Mouse (Mus musculus) hindbrain, embryonic 13.5 days (tissue): Measurements from ENCODE around the gene Rnaseh2c. TPM values are rescaled to one million over a fixed set of nuclear protein-coding genes. Genes with fewer than 3 reads are reported as not detected.

Experiments
- ATAC-seq: fragments of 200-750 bp; cut with Nextera tagmentation; 2 replicates; pipeline ENCODE4 v1.8.0; 2017; ENCODE audit warnings: moderate TSS enrichment; ENCODE audit not compliant: low FRiP score
- H3K27ac ChIP-seq: fragments of 300-500 bp; sonication (generic); 2 replicates; pipeline ENCODE4 v1.5.1; 2015; ENCODE audit warnings: inconsistent platforms, mild to moderate bottlenecking, moderate library complexity
- H3K27me3 ChIP-seq: fragments of 300-500 bp; sonication (generic); 2 replicates; pipeline ENCODE4 v1.6.1; 2015; ENCODE audit warnings: mild to moderate bottlenecking, inconsistent platforms
- H3K36me3 ChIP-seq: fragments of 300-500 bp; sonication (generic); 2 replicates; pipeline ENCODE4 v1.6.1; 2015; ENCODE audit warnings: mild to moderate bottlenecking, inconsistent platforms
- H3K4me1 ChIP-seq: fragments of 300-500 bp; sonication (generic); replicated peaks from 2 replicates; pipeline ENCODE4 v1.6.1; 2015; ENCODE audit warnings: inconsistent platforms
- H3K4me2 ChIP-seq: fragments of 300-500 bp; sonication (generic); 2 replicates; pipeline ENCODE4 v1.6.1; 2015; ENCODE audit warnings: inconsistent platforms, mild to moderate bottlenecking, moderate library complexity
- H3K4me3 ChIP-seq: fragments of 300-500 bp; sonication (generic); 2 replicates; pipeline ENCODE4 v1.5.1; 2015; ENCODE audit warnings: mild to moderate bottlenecking, inconsistent platforms
- H3K9ac ChIP-seq: fragments of 300-500 bp; sonication (generic); 2 replicates; pipeline ENCODE4 v1.6.1; 2015; ENCODE audit warnings: mild to moderate bottlenecking, inconsistent platforms
- H3K9me3 ChIP-seq: fragments of 300-500 bp; sonication (generic); 2 replicates; pipeline ENCODE4 v1.6.1; 2016; ENCODE audit warnings: inconsistent platforms
- WGBS: fragments of 180-500 bp; shearing (Covaris S2); methylation state at CpG from one replicate; pipeline ENCODE4 v1.1.7; 2015; 5-methylcytosine and 5-hydroxymethylcytosine counted together
- polyA plus RNA-seq: library from polyadenylated mRNA; unstranded; fragments of >200 nt; fragmentation: Nextera tagmentation; extraction: Ambion mirVana; gene quantifications from 2 replicates; pipeline ENCODE4 v1.2.1, GENCODE M21; 2015

The Rnaseh2c gene
- polyA plus RNA-seq: 71.2 and 80.6 TPM in 2 replicates

DNA sequence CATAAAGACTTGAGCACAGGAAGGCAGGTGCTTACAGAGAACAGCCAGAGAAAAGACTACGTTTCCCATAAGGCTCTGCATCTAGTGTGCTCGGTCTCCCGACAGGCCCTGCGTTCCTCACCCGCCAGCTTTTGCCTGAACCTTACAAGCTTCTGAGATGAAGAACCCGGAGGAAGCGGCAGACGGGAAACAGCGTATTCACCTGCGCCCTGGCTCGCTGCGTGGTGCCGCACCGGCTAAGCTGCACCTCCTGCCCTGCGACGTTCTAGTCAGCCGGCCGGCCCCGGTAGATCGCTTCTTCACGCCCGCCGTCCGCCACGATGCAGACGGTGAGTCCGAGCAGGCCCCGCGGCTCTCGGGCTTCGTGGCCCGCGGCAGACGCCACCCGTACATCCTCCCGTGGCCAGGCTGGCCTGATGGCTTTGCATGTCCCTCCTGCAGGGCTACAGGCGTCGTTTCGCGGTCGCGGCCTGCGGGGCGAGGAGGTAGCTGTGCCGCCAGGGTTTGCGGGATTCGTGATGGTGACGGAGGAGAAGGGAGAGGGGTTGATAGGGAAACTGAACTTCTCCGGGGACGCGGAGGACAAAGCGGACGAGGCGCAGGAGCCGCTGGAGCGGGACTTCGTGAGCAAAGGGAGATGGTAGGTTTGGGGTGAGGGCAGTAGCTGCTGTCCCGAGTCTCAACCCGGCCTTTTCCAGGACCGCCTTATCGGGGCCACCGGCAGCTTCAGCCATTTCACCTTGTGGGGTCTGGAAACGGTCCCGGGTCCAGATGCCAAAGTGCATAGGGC is at the start of gene Rnaseh2c:
Gene Rnaseh2c (plus strand): TSS at position 122 of the 790 bp plus-strand sequence.
- Histone ChIP-seq H3K9me3 (no peaks in the 10 kb centered on the region), H3K36me3 (peaks cover 45% of the 10 kb centered on the region), H3K27me3 (no peaks in the 10 kb centered on the region), H3K9ac (peak within 1 kb of the TSS; percentile 97), H3K4me2 (peak within 1 kb of the TSS; percentile 95), H3K4me3 (peak within 1 kb of the TSS; percentile 75), H3K4me1 (peaks cover 29% of the 10 kb centered on the region), H3K27ac (peak within 1 kb of the TSS; percentile 91)
- under 1% methylated on average over 64 of the region's 64 CpGs for WGBS
- peak; percentile 92 for ATAC-seq

DNA sequence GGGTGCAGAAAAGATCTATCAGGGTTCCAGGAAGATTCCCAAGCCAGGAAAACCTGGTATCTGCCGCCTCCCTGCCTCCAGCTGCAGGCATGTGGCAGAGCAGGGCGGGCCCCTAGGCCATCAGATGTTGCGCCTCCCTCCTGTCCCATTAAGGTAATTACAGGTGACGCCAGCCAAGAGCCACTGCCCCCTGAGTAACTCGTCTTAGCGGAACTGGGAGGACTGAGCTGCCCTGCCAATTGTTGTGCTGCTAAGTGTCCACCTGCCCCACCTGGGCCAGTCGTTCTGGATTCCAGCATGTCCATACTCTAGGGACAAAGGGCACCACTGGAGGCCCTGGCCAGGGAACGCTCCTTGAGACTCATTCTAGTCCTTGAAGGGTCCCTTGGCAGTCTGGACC is 47.9 kb upstream of the Rnaseh2c start:
- H3K9me3 ChIP-seq: no peaks in the 10 kb centered on the region
- H3K36me3 ChIP-seq: no peaks in the 10 kb centered on the region
- no peak for ATAC-seq
- no peak overlapping the region for H3K9ac ChIP-seq
- H3K4me2 ChIP-seq: no peak overlapping the region
- H3K4me1 ChIP-seq: no peaks in the 10 kb centered on the region
- H3K27me3 ChIP-seq: peaks cover 56% of the 10 kb centered on the region
- WGBS: 73% methylated on average over 8 of the region's 8 CpGs
- no peak overlapping the region for H3K27ac ChIP-seq
- no peak overlapping the region for H3K4me3 ChIP-seq

DNA sequence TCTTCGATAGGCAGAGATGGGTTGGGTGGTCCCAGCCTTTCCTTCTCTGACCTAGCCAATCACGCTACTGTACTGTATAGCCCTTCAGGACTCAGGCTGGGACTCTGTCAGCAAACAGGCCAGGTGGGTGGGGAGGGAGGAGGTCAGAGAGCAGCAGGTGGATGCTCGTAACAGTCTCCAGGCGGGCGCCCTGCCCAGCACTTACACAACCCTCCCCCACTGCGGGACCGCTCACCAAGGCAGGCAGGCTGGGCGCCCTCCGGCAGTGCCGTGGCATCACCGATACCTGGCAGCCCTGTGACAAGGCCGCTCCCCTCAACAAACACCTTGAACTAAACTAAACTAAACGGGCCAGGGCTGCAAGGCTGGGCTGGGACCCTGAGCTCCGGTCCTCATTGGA is 47.5 kb upstream of the Rnaseh2c start:
- Histone ChIP-seq H3K4me3 (no peak overlapping the region), H3K36me3 (no peaks in the 10 kb centered on the region), H3K4me2 (no peak overlapping the region), H3K27me3 (peaks cover 60% of the 10 kb centered on the region), H3K4me1 (no peaks in the 10 kb centered on the region), H3K9me3 (no peaks in the 10 kb centered on the region), H3K9ac (no peak overlapping the region), H3K27ac (no peak overlapping the region)
- no peak for ATAC-seq
- WGBS: 83% methylated on average over 14 of the region's 14 CpGs

DNA sequence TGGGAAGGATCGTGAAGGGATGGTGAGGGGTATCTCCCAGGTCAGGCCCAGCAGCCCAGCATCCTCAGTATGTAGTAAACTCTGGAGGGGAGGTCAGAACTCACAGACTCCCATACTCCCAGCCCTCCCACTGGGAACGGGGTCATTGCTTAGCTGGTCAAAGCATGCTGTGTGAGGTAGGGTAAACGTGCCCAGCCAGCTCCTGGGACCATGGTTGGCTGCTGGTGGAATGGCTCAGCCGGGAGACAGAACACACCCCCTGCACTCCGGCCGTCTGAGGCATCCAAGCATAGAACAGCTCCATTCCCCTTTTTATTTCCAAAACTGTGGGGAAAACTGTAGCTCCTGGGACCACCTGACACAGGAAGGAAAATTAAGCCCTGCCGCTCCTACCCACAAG is 43.5 kb upstream of the Rnaseh2c start:
- Histone ChIP-seq H3K36me3 (no peaks in the 10 kb centered on the region), H3K27ac (no peak overlapping the region), H3K4me2 (no peak overlapping the region), H3K4me3 (no peak overlapping the region), H3K4me1 (peaks cover 18% of the 10 kb centered on the region), H3K27me3 (peaks cover 89% of the 10 kb centered on the region), H3K9me3 (no peaks in the 10 kb centered on the region), H3K9ac (no peak overlapping the region)
- 44% methylated on average over 7 of the region's 7 CpGs for WGBS
- no peak for ATAC-seq

DNA sequence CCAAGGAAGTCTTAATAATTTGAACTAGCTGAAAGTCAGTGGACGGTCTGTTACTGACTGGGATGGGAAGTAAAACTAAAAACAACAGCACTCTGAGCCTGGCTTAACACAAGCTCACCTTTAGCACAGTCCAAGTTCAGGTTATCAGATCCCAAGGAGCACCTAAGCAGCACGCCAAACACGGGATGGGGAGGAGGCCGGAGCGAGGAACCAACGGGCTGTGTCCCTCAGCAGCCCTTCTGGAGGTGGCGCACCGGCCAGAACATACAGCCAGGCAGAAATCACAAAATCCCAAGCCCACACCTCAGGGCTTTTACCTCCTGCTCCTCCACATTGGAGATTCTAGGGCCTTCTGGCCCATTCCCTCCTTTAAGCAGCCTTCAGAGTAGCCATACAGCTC is 42.9 kb upstream of the Rnaseh2c start:
- Histone ChIP-seq H3K9me3 (no peaks in the 10 kb centered on the region), H3K9ac (no peak overlapping the region), H3K36me3 (no peaks in the 10 kb centered on the region), H3K4me1 (peaks cover 18% of the 10 kb centered on the region), H3K4me2 (no peak overlapping the region), H3K4me3 (no peak overlapping the region), H3K27me3 (peaks cover 95% of the 10 kb centered on the region), H3K27ac (no peak overlapping the region)
- WGBS: 56% methylated on average over 8 of the region's 8 CpGs
- ATAC-seq: no peak

DNA sequence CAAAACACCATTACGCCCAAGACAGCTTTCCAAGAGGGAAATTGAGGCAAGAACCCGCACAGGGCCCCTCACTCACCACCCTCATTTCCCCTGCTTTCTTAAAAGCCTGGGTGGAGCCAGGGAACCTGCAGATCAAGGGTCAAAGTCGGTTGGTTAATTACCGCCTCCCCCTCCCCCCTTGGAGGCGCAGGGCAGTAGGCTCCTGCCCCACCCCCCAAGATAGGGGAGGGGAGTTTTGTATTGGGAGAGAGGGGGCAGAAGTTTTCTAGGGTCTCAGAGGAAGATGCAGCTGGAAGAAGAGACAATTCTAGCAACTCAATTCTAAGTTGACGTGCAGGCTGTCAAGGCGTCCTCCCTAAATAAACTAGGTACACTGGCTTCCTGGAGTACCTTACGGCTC is 42.4 kb upstream of the Rnaseh2c start:
- no peaks in the 10 kb centered on the region for H3K36me3 ChIP-seq
- H3K4me1 ChIP-seq: peaks cover 18% of the 10 kb centered on the region
- no peak overlapping the region for H3K4me2 ChIP-seq
- ATAC-seq: no peak
- no peak overlapping the region for H3K9ac ChIP-seq
- no peaks in the 10 kb centered on the region for H3K9me3 ChIP-seq
- WGBS: 17% methylated on average over 8 of the region's 8 CpGs
- H3K4me3 ChIP-seq: no peak overlapping the region
- H3K27me3 ChIP-seq: peaks cover 98% of the 10 kb centered on the region
- no peak overlapping the region for H3K27ac ChIP-seq

GRCm38 (mm10) chr19:5559631-5560456 is 41.8 kb upstream of the Rnaseh2c start:
- Histone ChIP-seq H3K27me3 (peaks cover 100% of the 10 kb centered on the region), H3K27ac (no peak overlapping the region), H3K9me3 (no peaks in the 10 kb centered on the region), H3K9ac (peak overlapping the region; percentile 51; the same call in 1 of the 2 replicates), H3K4me2 (peak overlapping the region; percentile 61), H3K36me3 (no peaks in the 10 kb centered on the region), H3K4me3 (peak overlapping the region; percentile 36), H3K4me1 (peaks cover 18% of the 10 kb centered on the region)
- no peak for ATAC-seq
- under 1% methylated on average over 69 of the region's 69 CpGs for WGBS

DNA sequence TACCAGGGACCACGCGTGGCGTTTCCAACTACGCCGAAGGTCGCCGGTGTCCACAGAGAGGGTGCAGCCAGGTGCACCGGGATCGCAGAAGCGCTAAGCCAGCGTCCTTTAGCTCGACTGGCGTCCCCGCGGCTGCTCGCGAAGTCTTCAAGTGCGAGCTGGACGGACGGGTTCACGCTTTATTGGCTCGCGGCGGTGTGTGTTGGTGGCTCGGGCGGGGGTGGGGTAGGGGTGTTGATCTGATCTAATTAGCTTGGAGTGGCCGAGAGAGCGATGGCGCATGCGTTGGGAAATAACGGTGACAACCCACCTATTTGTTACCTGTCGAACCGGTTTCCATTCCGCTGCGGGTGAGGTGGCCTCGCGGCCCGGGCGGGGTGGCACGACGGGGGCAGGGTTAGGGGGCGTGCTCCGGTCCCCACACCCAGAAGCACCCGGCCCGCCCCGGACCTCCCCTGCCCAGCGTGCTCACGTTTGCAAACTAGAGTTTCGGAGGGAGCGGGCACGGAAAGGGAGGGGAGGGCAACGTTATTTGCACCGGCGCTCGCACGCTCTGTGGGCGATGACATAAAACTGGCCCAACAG is 41.1 kb upstream of the Rnaseh2c start, which contains the start of gene Ovol1:
Gene Ovol1 (minus strand): TSS at position 190 of the 585 bp plus-strand sequence.
- Histone ChIP-seq H3K9me3 (no peaks in the 10 kb centered on the region), H3K27ac (no peak within 1 kb of the TSS), H3K9ac (peak within 1 kb of the TSS; percentile 58), H3K27me3 (peaks cover 100% of the 10 kb centered on the region), H3K4me2 (peak within 1 kb of the TSS; percentile 61), H3K36me3 (no peaks in the 10 kb centered on the region), H3K4me3 (peak within 1 kb of the TSS; percentile 36), H3K4me1 (peaks cover 18% of the 10 kb centered on the region)
- WGBS: 1% methylated on average over 57 of the region's 57 CpGs
- no peak for ATAC-seq

- Histone ChIP-seq H3K9ac (peak overlapping the region; percentile 58; the same call in 1 of the 2 replicates), H3K4me1 (peaks cover 18% of the 10 kb centered on the region), H3K36me3 (no peaks in the 10 kb centered on the region), H3K27me3 (peaks cover 100% of the 10 kb centered on the region), H3K9me3 (no peaks in the 10 kb centered on the region), H3K4me3 (peak overlapping the region; percentile 36; the same call in 1 of the 2 replicates), H3K27ac (no peak overlapping the region), H3K4me2 (peak overlapping the region; percentile 61)
- 20% methylated on average over 10 of the region's 10 CpGs for WGBS
- ATAC-seq: no peak
Measured at GRCm38 (mm10) chr19:5561252-5561790, 40.4 kb upstream of the Rnaseh2c start.

DNA sequence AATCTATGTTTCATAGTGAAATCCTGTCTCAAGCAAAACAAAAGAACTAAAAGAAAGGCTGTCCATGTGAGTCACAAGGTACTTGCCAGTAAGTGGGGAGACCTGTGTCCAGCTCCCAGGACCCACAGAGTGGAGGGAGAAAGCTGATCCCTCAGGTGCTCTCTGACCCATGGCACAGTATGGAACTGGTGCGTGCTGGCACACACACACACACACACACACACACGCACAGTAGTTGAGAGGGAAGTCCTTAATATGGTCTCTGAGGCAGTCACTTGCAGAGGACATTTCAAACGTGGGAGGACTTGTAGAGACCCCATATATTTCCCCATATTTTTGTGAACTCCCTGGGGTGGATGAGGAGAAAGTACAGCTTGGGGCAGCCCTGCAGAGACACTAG is 39.8 kb upstream of the Rnaseh2c start:
- 60% methylated on average over 3 of the region's 3 CpGs for WGBS
- Histone ChIP-seq H3K4me2 (no peak overlapping the region), H3K27me3 (peaks cover 98% of the 10 kb centered on the region), H3K9ac (no peak overlapping the region), H3K27ac (no peak overlapping the region), H3K9me3 (no peaks in the 10 kb centered on the region), H3K4me3 (no peak overlapping the region), H3K4me1 (peaks cover 23% of the 10 kb centered on the region), H3K36me3 (no peaks in the 10 kb centered on the region)
- no peak for ATAC-seq

DNA sequence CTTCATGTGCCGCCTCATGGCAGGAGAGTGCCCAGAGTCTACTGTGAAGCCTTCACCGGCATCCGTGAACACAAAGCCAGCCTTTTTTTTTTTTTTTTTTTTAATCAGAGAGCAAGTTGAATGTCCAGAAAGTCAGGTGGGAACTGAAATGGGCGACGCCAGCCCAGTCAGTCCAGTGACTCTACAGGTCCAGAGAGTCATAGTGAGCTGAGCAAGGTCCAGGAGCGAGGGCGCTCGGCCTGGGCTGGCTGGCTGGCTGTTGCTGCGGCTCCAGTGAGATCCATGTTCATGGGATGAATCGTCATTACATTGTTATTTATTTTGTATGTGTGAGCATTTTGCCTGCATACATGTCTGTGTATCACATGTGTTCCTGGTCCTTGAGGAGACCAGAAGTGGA is 38.9 kb upstream of the Rnaseh2c start:
- Histone ChIP-seq H3K27ac (no peak overlapping the region), H3K4me1 (peaks cover 30% of the 10 kb centered on the region), H3K27me3 (peaks cover 89% of the 10 kb centered on the region), H3K4me2 (no peak overlapping the region), H3K9ac (no peak overlapping the region), H3K36me3 (no peaks in the 10 kb centered on the region), H3K4me3 (no peak overlapping the region), H3K9me3 (no peaks in the 10 kb centered on the region)
- 86% methylated on average over 10 of the region's 10 CpGs for WGBS
- ATAC-seq: no peak

GRCm38 (mm10) chr19:5566316-5566715 is 35.4 kb upstream of the Rnaseh2c start:
- Histone ChIP-seq H3K27me3 (peaks cover 64% of the 10 kb centered on the region), H3K4me2 (no peak overlapping the region)
- WGBS: 53% methylated on average over 5 of the region's 5 CpGs

More at GRCm38 (mm10) chr19:5566316-5566715, 35.4 kb upstream of the Rnaseh2c start:
- peaks cover 29% of the 10 kb centered on the region for H3K4me1 ChIP-seq
- H3K27ac ChIP-seq: no peak overlapping the region
- no peak for ATAC-seq
- peaks cover 20% of the 10 kb centered on the region for H3K36me3 ChIP-seq
- H3K9me3 ChIP-seq: no peaks in the 10 kb centered on the region
- no peak overlapping the region for H3K4me3 ChIP-seq
- H3K9ac ChIP-seq: no peak overlapping the region
